Mouse (Mus musculus): Measurements from ENCODE around the gene Csmd2.

Gene Csmd2

DNA sequence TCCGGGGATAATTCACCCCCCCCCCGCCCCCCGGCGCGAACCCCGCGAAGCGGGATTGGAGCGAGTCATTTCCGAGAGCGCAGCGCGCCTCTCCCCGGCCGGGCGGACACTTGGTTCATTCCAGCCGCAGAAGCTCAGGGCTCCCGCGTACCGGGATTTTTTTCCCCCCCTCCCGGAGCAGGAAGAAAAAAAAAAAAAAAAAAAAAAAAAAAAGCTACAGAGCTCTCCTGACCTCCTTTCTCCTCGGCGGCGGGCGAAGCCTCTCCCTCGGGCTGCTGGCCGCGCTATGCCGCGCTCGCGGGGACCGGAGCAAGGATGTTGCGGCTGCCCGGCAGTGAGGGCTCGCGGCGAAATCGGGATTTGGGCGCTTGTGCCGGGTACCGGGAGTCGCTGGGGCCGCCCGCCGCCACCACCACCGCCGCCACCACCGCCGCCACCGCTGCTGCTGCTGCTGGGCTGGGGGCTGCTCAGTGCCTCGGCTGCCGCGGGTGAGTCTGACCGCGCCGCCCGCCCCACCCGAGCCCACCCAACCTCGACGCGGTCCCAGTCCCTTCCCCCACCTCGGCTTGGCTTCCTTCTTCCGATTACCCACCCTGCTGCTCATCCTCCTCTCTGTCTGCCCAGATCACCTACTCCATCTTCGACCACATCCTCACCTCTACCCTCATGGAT is at the start of gene Csmd2:
TSS of gene Csmd2 (plus strand) at position 74 of the 672 bp plus-strand sequence.
- in situ Hi-C loops (cut with MboI, MseI), result no loop called here

DNA sequence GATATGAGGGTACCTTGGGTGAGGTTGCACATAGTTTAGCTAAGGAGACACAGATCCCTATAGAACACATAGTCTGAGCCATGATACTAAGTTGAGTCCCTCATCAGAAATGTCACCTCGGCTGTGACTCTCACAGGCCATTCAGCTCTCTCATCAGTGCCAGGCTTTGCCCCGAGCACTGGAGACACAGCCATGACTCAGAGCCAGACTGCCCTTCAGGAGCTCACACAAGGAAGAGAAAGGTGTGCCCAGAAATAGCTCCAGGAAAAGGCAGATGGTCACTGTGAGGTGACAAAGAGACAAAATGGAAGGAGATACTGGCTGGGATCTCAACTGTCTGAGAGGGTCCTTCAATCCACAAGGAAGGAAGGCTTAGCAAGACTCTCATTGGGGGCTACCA is 40.0 kb upstream of the Csmd2 start:
- in situ Hi-C loops (cut with MboI, MseI), result no loop called here

DNA sequence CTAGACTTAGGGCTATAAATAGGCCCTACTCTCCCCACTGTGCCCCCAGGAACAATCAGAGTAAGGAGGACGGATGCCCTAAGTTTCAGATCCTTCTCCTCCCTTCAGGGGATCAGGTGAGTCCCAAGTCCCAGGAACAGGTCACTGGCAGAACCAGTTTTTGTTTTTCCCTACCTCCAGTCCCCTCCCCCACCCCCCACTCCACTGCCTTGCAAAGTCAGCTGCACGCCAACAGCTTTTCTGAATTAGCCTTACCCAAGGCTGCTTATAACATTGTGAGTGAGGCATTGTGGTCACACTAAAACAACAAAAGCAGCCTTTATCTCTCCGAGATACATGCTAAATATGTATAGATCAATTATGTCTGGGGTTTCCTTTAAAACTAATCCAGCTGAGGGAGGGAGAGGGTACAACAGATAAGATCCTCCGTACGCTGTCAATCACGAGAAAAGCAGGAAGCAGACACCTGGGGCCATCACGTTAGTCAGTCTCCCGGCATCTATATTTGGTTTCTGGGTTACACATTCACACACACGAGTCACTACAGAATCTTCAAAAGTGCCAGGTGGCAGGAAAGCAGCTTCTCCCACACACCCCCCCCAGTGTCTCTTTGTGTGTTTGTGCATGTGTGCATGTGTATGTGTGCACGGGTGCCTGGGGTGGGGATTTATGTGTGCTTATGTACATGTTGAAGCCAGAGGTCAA is 34.5 kb upstream of the Csmd2 start:
- in situ Hi-C loops (cut with MboI, MseI), result no loop called here

DNA sequence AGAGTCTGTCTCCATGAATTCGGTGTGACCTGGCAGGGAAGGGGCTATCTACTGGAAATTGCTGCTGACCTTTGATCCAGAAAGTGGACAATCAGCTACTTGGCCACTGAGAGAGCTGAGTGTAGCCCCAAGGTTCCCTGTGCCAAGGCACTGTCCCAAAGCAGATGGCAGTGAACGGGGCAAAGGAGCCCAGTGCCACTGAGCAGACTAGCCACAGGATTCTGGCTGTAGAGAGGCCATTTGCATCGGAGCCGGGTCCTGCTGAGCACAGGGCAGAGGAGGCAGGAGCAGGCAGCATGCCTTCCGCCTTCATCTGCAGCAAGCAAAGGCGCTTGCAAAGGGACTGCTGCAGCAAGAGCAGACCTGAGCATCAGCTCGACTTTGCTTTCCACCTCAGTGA is 18.6 kb upstream of the Csmd2 start:
- in situ Hi-C loops (cut with MboI, MseI), result no loop called here

DNA sequence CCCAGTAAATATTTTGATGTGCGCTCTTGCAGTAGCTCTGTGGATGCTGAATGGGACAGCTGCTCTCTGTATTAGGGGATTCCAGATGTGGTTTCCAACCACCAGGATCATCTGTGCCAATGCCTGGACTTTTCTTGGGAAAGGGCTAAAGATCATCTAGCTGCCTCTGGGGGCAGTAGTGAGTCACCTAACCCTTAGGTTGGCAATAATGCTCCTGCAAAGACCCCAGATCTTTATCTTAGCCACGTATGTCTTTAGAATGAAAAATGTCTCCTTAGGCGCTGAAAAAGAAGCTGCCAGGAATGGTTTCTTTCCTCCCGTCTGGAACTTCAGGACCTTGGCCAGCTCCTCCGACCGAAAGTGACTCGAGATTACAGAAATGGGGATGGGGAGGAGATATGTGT is 17.6 kb upstream of the Csmd2 start:
- in situ Hi-C loops (cut with MboI, MseI), result no loop called here

DNA sequence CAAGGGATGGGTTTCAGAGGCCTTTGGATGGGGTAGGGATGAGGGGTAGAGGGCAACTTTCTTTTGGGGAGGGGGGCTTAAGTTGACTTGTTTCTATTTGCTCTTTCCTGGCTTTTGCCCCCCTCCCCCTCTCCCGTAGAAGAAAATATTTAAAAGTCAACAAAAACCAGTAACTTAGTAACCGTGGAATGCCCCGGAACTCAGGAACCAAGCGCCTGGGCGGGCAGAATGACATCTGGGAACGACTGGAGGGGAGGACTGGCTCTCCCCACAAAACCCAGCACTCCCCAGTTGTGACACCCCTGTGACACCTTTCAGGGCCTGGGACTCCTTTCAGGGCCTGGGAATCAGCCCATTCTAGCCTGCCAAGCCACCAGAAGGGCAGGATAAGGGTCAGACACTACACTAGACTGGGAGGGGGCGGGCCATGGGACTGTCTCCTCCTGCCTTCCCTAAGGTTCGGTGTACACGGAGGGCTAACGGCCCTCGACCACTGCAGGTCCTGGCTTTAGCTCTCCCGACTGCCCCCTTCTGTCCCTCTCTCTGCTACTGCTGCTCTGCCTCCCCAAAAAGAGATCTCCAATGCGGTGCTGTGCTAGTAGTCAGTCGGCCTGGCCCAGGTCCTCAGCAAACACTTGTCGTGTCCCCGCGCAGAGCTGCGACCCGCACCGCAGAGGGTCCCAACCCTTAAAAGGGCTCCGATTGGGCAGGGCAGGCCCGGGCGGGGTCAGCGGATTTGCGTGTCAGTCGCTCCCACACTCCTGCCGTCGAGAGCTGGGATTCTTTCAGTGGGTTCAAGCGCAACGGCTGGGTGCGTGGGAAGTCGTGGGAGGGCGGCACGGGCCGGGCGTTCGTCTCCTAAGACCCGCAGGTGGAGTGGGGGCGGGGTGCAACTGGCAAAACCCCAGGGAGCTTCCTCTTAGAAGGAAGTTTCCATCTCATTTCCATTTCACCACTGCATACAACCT is 16.5 kb upstream of the Csmd2 start, which contains the start of gene CK137956:
TSS of gene CK137956 (minus strand) at position 51 of the 968 bp plus-strand sequence.
- in situ Hi-C loops (cut with MboI, MseI), result no loop called here

DNA sequence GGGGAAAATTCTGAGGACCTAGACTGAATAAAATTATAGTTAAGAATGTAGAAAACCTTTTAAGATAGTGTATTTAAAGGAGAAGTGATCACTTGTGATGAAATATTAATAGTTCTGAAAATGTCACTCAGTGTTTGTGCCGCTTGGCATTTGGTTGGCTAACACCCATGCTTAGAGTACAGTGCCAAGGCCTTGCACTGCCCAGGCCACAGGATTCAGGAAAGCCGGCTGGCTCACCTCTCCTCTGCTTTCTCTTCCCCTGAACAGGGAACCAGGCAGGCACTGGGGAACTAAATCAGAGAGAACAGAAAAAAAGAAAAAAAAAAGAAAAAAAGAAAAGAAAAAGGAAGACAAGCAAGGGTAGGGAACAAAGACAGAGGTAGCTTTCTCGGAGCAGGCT is 14.7 kb upstream of the Csmd2 start:
- in situ Hi-C loops (cut with MboI, MseI), result no loop called here

DNA sequence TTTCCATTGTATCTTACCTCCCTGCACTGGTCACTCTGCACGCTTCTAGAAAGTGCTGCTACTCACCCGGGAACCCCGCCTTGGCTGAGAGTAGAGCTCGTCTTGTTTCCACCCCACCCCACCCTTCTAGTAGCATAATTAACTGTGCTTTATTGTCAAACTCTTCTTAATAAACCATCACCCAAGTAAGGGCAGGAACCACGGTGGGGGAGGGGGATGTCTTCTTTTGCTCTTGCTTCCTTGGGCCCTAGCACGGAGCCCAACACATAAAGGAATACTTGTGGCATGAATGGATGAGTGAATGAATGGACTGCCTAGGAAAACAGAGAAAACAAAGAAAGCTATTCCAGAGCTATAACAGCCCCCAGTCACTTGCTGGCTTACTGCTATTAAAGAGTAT is 6.5 kb upstream of the Csmd2 start:
- in situ Hi-C loops (cut with MboI, MseI), result no loop called here

DNA sequence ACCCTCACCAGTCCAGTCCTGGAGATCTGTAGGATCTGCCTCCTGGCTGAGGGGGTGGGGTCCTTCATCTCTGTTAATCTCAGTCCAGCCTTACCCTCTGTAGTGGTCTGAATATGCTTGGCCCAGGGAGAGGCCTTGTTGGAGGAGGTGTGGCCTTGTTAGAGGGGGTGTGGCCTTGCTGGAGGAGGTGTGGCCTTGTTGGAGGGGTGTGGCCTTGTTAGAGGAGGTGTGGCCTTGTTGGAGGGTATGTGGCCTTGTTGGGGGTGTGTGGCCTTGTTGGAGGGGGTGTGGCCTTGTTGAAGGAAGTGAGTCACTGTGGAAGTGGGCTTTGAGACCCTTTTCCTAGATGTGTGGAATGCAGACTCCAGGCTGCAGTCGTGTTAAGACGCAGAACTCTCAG is 3.2 kb upstream of the Csmd2 start:
- in situ Hi-C loops (cut with MboI, MseI), result no loop called here

DNA sequence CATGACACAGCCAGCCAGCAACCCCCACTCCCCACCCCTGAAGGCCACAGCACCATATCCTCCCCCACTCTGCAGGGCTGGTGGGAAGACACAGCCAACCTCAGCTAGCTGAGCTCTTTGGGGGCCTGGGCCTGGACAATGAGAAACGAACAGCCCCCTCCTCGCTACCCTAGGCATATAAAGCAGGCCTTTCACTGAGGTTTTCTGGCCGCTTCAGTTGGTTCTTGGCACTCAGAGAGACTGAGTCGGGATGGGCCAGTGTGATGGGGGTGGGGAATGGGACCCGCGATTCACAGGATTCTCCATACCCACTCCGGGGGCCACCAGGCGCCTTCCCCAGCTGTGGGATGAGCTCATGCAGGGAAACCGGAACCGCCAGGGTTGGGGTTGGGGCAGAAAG is 1.8 kb upstream of the Csmd2 start:
- in situ Hi-C loops (cut with MboI, MseI), result no loop called here

DNA sequence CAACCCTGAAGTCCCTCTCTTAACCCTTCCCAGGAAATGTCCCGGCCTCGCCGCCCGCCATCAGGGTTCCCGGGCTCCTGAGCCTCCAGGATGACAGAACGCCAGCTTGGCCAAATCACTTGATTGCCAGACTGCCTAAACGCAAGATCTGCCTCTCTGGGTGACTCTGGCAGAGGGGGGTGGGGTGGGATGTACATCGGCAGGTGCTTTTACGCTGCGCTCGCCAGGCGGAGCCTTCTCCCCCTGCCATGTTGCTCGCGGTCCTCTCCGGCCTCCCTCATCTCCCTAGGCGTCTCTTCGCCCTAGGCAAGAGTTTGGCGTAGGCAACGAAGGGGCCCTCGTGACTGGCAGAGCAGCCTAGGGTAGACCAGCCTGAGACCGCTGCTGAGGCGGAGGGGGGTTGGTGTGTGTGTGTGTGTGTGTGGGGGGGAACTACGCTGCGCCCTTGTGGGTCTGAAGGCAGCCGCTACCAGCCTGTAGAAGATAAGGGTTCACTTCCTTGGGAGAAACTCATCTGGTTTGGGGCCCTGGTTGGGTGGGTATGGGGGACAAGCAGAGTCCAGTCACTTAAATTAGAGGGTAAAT is 1.1 kb upstream of the Csmd2 start:
- in situ Hi-C loops (cut with MboI, MseI), result no loop called here

DNA sequence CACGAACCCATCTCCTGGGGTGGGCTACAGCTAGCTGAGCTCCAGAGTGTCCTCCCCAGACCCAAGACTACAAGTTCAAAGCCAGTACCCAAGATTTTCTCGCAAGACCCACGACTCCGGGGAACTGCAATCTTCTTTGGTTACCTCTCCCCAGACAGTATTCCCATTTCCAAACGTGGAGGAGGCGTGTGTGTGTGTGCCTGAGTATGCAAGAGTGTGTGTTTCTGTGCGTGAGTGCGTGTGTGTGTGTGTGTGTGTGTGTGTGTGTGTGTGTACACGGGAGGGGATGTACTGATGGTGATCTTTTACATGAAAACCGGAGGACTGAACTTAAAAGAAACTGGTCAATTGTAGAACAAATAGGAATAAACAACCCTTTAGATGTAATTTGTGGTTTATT is 387 bp upstream of the Csmd2 start:
- in situ Hi-C loops (cut with MboI, MseI), result no loop called here

DNA sequence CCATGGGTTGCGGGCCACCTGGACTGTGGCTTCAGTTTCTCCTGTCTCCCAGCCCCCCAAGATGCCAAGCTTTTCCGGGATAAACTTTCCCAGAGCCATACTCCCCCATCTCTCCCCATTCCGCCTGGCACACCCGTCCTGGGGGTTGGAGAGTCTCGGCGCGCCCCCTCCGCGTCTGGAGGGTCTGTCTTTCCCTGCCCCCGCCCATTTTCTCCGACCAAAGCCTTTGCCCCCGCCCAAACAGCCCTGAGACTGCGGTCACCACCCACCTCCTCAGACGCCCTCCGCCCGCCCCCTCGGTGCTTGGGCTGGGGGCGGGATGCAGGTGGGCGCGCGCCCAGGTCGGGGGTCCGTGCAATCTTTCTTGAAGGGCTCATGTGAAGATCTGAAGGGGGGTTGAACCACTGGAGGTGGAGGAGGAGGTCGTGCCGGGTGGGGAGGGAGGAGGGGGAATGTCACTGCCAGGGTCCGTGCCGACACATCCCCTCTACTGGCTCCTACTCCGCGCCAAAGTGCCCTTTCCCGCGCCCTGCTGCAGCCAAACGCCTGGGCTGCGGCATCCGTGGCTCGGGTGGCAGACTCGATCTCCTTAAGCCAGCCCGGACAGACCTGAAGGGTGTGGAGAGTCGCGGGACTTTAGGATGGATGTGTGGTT is 996 bp downstream of the Csmd2 start:
- in situ Hi-C loops (cut with MboI, MseI), result no loop called here

DNA sequence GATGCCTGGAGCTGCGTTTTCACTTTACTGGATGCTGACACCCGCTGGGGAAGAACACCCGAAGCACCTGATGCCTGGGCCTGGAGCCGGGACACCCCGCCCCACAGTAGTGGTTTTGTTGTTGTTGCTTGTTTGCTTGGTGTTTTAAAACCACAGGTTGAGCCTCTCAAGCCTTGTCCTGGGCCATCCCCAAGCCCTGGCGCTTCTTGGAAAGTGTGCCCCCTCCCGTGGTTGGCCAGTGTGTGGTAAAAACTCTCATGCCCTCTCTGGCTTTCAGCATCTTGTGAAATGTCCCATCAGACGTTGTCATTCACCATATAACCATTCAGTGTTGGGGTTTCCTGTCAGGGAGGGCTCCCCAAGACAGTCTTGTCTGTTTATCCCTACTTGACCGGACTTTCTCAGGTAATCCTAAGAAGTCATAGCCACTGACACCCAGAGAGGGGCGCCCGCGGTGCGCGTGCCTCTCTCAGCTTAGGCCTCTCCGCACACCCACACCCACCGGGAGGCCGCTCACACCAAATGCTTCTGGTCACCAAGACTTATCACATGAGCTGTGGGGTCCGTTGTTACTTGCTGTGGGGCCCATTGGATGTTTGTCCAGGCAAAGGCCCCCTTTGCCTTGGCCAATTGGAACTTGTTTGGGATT is 1.8 kb downstream of the Csmd2 start:
- in situ Hi-C loops (cut with MboI, MseI), result no loop called here

DNA sequence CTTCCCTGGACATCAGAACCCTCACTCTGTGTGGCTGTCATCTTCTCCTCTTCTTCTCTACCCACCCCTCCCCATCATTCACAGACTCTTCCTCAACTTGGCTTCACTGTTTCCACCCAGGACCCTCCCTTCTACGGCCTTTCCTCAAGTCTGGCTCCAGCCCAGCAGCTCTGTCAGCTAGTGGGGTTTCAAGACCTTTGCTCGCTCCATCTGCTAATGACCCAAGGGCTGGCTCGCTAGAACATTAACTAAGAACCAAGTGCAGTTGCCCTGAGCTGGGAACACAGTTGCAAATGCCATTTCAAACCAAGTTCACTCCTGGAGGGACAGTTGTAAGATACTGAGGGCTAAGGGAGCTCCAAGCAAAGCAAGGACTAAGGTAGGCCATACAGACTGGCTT is 11.6 kb downstream of the Csmd2 start:
- in situ Hi-C loops (cut with MboI, MseI), result no loop called here

DNA sequence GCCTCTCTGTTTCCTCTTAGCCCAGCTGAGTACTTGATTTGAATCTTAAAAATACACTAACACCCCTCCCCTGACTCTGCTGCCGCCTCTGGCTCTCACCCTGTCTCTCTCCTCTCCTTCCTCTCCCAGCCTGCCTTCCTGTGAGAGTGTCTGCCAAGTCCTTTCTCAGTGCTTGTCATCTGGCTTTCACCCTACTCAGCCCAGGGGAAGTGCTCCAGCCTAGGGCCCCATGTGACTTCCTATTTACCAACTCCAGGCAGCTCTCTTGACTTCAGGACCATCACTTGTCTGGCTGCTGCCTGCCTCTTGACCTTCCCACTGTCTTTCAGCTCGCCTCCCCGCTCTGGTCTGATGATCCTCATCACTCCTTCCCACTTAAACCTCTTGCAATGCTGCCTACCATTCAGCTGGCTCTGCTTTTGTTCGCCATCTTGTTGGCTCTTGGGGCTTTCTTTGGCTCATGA is 15.0 kb downstream of the Csmd2 start:
- in situ Hi-C loops (cut with MboI, MseI), result no loop called here

DNA sequence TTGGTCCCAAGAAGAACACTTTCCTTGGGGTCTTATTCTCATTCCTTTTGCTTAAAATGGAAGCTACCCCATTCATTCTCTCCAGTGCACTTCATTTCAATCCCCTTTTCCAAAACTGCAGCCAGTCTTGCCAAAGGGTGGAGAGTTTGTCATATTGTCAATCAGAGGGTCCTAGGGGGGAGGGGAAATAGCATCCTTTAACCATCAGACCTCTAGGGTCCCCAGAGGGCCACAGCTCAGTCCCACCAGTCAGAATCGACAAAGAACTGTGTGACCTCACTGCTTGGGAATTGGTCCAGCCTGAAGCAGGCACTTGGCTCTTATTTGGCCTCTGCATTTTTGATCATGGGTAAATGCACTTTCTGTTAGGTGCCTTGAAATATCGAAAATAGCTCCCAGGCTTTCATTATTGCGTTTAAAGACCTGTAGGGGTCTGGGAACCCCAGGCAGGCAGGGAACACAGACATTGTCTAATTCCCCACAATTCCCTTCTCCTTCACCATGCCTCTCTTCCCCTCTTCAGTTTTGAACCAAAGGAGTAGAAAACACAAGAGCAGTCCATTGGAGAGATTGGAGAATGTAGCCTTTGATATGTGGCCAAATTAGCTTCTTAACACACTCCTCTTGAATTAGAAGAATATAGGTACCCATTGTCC is 17.3 kb downstream of the Csmd2 start:
- in situ Hi-C loops (cut with MboI, MseI), result no loop called here

DNA sequence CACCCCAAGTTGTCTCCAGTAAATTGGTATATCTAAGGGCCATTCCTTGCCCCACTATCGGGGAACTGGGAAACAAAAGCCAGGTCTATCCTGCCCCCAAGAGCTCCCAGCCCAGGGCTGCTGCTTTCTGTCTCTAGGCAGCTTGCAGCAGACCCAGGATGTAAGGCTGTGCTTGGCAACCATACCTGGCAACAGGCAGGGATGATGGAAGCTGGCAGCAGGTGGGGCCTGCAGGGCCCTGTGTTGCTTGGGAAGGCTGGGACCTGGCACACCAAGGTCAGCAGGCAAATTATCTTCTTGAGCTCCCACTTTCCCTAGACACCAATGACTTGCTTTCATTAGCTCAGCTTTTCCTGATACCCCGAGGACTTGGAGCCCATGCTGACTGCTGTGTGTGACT is 31.8 kb downstream of the Csmd2 start:
- in situ Hi-C loops (cut with MboI, MseI), result no loop called here

DNA sequence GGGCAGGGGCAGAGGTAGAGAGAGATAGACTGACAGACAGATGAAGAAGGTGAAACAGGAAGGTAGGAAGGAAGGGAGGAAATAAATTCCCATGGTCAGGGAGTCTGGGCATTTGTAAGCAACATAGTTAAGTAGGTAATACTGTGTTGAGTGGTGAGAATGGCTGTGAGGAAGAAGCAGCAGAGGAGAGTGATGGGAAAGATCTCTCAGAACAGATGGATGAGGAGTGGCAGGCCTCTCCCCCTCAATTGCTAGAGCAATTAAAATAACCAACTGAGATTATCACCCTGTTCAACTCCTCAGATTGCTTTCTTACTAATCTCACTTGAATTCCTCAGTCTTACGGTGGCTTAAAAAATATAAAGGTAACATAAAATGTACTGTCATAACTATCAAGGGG is 40.6 kb downstream of the Csmd2 start:
- in situ Hi-C loops (cut with MboI, MseI), result no loop called here

DNA sequence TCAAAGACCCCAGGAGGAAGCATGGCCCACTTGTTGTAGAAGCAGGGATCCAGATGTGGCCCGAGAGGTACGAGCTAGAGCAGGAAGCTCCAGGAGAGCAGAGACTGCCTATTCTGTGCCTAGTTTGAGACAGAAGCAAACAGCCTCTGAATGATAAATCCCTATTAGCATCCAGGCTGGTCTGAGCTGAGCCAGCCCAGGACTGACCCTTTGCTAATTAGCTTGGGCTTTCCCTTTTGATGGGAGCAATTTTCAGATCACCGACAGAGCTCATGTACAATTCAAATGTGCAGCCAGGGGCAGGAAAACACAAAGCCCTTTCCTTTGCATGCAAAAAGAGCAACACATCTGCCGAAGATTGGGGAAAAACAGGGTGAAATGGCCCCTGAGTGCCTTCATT is 54.2 kb downstream of the Csmd2 start:
- in situ Hi-C loops (cut with MboI, MseI), result no loop called here
